Mouse (Mus musculus) monocyte, adult 2 months (primary cell): Measurements from ENCODE around the gene Dbp.
"Not testable (repeated sequence)": the region's sequence is repeated elsewhere in the genome, so short reads cannot be mapped to it uniquely, and the experiment has no call there.

Experiments
- DNase-seq, 2 experiments: peaks; one replicate each; pipeline ENCODE4 v3.0.0; 2022; ENCODE audit warnings: low spot score in 2 of 2, low read depth in 1 of 2

Gene Dbp

GRCm38 (mm10) chr7:45704730-45705442, at the start of gene Dbp:
Gene Dbp, plus strand, starts transcription at chr7:45705088.
- DNase-seq, result peak; percentile 96 to 98

- DNase-seq, result no peak
Observed at GRCm38 (mm10) chr7:45660746-45661478, 44.0 kb upstream of the Dbp start.

- not testable (repeated sequence) for DNase-seq
Observed at GRCm38 (mm10) chr7:45661702-45662101, 43.2 kb upstream of the Dbp start.

GRCm38 (mm10) chr7:45665303-45666138, 39.4 kb upstream of the Dbp start:
- DNase-seq, result no peak

- DNase-seq, result no peak
Observed at GRCm38 (mm10) chr7:45666161-45666560, 38.7 kb upstream of the Dbp start, which contains the start of gene Fut2. Gene Fut2, minus strand, starts transcription at chr7:45666394.

GRCm38 (mm10) chr7:45667761-45668160, 37.1 kb upstream of the Dbp start:
- no peak for DNase-seq

- DNase-seq, result no peak
Observed at GRCm38 (mm10) chr7:45668921-45669320, 36.0 kb upstream of the Dbp start.

GRCm38 (mm10) chr7:45677627-45678295, 27.1 kb upstream of the Dbp start:
- DNase-seq, result no peak

GRCm38 (mm10) chr7:45678513-45678912, 26.4 kb upstream of the Dbp start:
- DNase-seq, result no peak

- no peak for DNase-seq
Observed at GRCm38 (mm10) chr7:45679966-45680621, 24.8 kb upstream of the Dbp start.

- no peak for DNase-seq
Observed at GRCm38 (mm10) chr7:45681046-45681736, 23.7 kb upstream of the Dbp start.

GRCm38 (mm10) chr7:45682144-45683126, 22.5 kb upstream of the Dbp start:
- peak; percentile 58 to 73 for DNase-seq

GRCm38 (mm10) chr7:45683396-45684050, 21.4 kb upstream of the Dbp start, which contains the start of gene Ntn5:
Gene Ntn5, plus strand, starts transcription at chr7:45684022.
- DNase-seq, result no peak

- DNase-seq, result no peak
Observed at GRCm38 (mm10) chr7:45685811-45686210, 19.1 kb upstream of the Dbp start.

- no peak for DNase-seq
Observed at GRCm38 (mm10) chr7:45686841-45687240, 18.0 kb upstream of the Dbp start.

- no peak for DNase-seq
Observed at GRCm38 (mm10) chr7:45689099-45689498, 15.8 kb upstream of the Dbp start.

- DNase-seq, result no peak
Observed at GRCm38 (mm10) chr7:45689800-45690199, 15.1 kb upstream of the Dbp start.

GRCm38 (mm10) chr7:45692364-45692763, 12.5 kb upstream of the Dbp start:
- DNase-seq, result no peak
